Mouse (Mus musculus): ENCODE measurements around the gene Ech1. TPM values are rescaled to one million over a fixed set of nuclear protein-coding genes. Genes with fewer than 3 reads are reported as not detected.

Gene Ech1
- total RNA-seq, 2 experiments from 2014 or later, result 59.7 to 66.7 TPM

Other genes with a start within 250 kb of the Ech1 start
- 10 to 100 TPM; 70.1 to 71.0 TPM for gene Samd4b, start 227.1 kb upstream of the Ech1 start, total RNA-seq (2021)
- 10 to 100 TPM; 13.4 to 14.8 TPM for gene Pak4, start 227.0 kb upstream of the Ech1 start, total RNA-seq (2021)
- gene Acp7, start 193.9 kb upstream of the Ech1 start, total RNA-seq (2021), result 1 to 10 TPM; 1.6 to 2.0 TPM
- gene Fbxo27, start 132.4 kb upstream of the Ech1 start, total RNA-seq (2021), result 10 to 100 TPM; 17.9 to 21.6 TPM
- 1 to 10 TPM; 1.1 to 2.2 TPM for gene Fbxo17, start 108.4 kb upstream of the Ech1 start, total RNA-seq (2021)
- 10 to 100 TPM; 62.4 to 70.0 TPM for gene Mrps12, start 83.4 kb upstream of the Ech1 start, total RNA-seq (2021)
- gene Sars2, start 83.2 kb upstream of the Ech1 start, total RNA-seq (2021), result 10 to 100 TPM; 12.4 to 15.6 TPM
- gene Ccer2, start 69.0 kb upstream of the Ech1 start, total RNA-seq (2021), result under 1 TPM; 0.42 to 0.47 TPM
- gene Sirt2, start 58.5 kb upstream of the Ech1 start, total RNA-seq (2021), result 100 to 1,000 TPM; 218 to 227 TPM
- 10 to 100 TPM; 32.1 to 33.5 TPM for gene Nfkbib, start 57.7 kb upstream of the Ech1 start, total RNA-seq (2021)
- gene Rinl, start 36.2 kb upstream of the Ech1 start, total RNA-seq (2021), result 1 to 10 TPM; 2.6 to 3.0 TPM
- 100 to 1,000 TPM; 380 to 402 TPM for gene Hnrnpl, start 16.7 kb upstream of the Ech1 start, total RNA-seq (2021)
- gene Lgals4, start 8.6 kb downstream of the Ech1 start, total RNA-seq (2021), result 1 to 10 TPM; 1.3 to 4.0 TPM
- not detected for gene Lgals7, start 38.6 kb downstream of the Ech1 start, total RNA-seq (2021)
- under 1 TPM; 0.26 to 0.69 TPM for gene Capn12, start 56.2 kb downstream of the Ech1 start, total RNA-seq (2021)
- 100 to 1,000 TPM; 124 to 129 TPM for gene Actn4, start 137.1 kb downstream of the Ech1 start, total RNA-seq (2021)
- 100 to 1,000 TPM; 179 to 185 TPM for gene Eif3k, start 156.6 kb downstream of the Ech1 start, total RNA-seq (2021)
- 1 to 10 TPM; 2.1 to 2.4 TPM for gene Map4k1, start 156.8 kb downstream of the Ech1 start, total RNA-seq (2021)